Mouse (Mus musculus) megakaryocyte progenitor cell, adult 5-6 weeks (primary cell): ENCODE measurements at regions not wholly inside any gene's neighbourhood (a gene's known extent, or its start where the extent isn't known, plus 50 kb on each side); places are given as distances from the start of the nearest gene placed in this dataset.
A peak's percentile ranks its signal among the peaks of the same experiment; 100 is the strongest.

Experiments used
- ATAC-seq: replicated peaks from 2 replicates; pipeline ENCODE4 v1.8.0; 2016; ENCODE audit warnings: mild to moderate bottlenecking, moderate TSS enrichment, inconsistent platforms; ENCODE audit not compliant: poor library complexity

DNA sequence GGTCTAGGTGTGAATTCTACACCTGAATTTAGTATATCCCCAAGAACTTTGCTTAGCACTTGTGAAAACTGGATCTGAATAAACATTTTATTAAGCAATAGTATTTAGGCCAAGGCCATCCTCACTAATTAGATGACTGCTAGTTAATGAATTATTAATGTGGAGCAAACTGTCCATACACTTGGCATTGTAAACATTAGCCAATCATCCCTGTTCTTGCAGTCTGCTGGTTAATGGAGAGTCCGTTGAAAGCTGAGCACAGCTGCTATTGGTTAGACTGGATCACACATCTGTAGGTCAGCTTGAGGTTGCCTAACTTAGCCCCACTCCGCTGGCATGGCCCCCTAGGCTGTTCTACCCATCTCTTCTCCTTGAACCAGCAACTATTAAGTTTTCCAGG is 826.2 kb upstream of the 4930452B06Rik start:
- ATAC-seq: no peak

DNA sequence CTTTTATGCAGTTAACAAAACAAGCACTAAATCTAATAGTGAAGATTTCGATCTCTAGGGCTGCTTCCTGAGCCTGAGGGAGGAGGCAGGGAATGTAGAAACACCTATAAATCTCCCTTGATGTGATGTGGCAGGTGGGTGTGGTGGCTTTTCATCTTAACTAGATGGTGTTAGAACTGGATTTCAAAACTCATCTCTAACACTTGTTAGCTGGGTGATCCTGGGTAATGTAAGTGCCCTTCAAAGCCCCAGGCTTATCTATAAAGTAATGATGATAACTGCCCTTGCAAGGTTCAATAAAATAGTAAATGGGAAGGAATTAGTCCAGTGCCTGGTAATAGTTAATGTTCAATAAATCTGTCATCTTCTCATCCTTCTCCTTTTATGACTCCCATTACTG is 822.5 kb upstream of the 4930452B06Rik start:
- no peak for ATAC-seq

DNA sequence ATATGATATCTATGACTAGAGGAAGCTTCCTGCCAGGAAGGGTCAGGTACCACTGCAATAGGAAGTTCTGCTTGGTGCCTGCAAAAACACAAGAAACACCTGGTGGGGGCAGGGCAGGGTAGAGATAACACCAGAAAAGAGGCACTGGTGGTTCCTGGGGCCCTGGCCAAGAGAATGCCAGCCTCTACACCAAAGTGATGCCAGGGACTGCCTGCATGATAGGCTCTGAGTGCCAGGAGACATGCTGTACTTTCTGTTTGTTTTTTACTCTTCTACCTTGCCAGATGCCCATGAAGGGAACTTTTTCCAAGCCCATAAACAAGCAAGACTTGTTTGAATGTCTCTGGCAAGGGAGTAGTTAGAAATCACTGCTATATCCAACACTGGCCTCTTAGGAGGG is 812.9 kb upstream of the 4930452B06Rik start:
- ATAC-seq: no peak

DNA sequence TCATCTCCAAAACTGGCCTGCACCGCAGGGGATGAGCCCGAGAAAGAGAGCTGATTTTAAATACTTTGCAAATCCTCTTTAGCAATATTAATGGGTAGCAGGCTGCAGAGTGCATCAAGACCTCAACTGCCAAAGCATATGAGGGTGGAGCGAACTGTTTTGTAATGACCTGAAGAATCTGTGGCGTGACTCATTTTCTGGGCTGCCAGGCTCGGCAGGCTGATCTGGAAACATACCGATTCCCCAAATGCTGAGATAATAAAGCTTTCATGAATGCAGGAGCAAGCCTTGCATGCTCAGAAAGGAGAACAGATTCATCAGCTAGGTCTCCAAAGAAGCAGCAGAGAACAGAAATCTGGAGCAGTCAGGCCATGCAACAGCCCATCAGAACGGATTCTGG is 809.1 kb upstream of the 4930452B06Rik start:
- ATAC-seq: no peak

DNA sequence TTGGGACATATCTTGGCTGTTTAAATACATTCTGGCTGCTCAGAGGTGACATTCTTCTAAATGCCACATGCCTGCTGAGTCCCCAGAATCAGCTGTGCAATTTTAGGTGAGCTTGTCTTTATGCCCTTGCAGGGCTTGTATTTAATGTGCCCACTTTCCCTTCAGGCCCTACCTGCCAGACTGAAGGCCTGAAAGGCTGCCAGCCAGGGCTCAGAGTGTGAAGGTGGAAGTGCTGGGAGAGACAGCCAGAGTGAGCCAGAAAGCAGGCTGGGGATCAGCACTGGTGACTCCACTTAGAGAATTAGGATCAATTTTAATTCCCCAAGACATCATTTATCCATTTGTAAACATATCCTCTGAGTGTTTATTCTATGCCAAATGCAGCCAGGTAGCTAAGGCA is 803.6 kb upstream of the 4930452B06Rik start:
- ATAC-seq: no peak

DNA sequence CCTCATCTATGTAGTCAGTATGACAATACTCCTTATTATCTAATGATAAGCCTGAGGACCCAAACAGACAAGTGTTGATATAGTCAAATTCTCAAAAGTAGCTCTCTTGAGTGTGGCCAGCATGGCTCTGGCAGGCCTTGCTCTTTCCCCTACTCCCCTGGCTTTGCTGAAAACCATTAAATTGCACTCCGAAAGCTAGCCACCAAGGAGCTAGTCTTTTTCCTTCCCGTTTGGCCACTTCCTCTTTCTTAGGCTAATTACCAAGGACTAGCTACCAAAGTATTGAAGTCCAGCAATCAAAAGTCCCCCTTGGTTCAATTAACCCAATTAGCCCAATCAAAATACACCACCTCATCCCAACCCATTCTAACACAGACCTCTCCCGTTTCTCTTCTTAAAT is 802.6 kb upstream of the 4930452B06Rik start:
- ATAC-seq: peak; percentile 71

DNA sequence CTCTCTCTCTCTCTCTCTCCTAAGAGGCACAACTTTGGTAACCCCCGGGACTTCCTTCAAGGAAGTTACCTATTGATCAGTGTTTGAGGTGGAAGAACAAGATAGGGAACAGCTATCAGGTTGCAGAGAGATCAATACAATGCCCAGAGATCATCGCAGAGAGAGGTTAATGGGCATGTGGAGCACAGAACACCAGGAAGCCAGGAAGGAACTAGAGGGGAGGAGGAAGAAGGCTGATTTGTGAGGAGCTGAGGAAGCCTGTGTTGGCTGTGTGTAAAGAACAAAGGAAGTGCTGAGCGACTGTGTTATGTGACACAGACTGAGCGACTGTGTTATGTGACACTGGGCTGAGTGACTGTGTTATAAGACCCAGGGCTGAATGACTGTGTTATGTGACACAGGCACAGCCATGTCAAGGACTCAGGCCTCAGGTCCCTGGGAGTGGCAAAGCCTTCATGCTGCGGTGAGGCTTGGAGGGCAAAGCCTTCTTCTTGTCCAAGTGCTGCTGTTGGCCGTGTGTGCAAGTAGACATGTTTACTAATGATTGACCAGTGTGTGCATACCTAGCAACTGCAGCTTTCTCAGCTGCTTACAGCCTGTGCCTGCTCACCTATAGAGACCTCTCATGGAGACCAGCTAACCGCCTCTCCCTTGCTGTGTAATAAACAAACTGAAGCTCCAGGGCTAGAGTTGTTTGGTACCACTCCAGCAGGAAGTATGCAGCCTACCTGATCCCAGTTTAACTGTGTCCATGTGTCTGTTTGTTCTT is 801.8 kb upstream of the 4930452B06Rik start:
- ATAC-seq: no peak

DNA sequence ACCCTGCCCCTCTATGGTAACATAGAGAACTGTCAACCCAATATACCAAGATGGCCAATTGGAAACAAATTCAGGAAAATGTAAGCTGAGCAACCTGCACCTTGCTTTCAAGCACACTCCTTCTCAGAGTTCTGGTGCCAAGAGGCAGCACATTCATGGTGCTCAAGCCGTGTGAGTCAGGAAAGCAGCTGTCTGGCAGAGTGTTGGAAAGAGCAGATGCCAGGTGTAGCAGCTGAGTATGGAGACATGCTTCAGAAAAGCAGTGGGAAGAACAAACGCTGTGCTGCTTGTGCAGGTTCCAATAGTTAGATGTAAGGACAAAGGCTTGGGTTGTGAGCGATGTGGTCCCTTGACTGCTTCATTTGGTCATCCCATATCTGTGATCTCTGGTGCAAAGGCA is 794.0 kb upstream of the 4930452B06Rik start:
- no peak for ATAC-seq

DNA sequence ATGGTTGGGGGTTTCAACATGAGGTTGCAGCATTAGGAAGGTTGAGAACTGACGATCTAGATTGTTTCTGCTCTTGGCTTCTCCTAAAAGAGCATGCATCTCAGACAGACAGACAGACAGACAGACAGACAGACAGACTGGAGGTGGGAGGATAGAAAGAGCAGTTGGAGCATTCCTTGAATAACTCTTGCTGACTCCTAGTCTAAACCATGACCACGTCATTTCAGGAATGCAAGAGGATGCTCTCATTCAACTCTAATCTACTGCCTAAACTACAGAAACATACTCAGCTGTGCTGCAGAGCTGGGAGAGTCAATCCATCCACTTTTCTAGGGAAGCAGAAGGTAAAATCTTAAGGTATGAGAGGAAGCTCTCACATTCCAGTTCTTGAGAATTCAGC is 792.8 kb upstream of the 4930452B06Rik start:
- ATAC-seq: no peak

DNA sequence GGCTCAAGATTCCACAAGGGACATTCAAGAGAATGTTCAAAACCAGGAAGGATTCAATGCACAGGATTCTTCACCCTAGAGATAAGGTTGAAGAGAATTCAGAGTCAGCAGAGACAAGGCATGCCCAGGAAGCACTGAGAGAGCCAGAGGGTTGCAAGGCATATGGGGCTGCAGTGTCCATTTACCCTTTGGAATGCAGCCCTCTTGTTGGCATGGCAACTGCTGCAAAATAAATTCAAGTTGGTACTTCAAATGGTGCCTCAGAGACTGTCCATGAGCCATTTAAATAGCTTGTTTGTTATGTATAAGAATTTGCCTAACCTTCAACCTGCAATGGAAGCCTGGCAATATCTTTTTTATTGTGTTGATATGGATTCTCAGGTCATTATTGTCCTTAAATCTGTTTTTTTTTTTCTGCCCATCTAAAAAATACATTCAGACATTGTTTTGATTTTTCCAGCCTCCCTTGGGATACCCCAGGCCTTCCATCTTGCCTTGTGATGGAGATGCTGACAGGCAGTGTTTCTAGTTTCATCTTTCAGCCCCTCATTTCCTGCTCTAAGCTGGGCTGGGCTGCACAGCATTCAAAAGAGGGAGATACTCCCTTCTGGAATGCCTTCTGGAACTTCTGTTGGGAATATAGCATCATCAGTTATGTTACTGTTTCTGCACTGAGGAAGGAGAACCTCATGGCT is 791.9 kb upstream of the 4930452B06Rik start:
- ATAC-seq: no peak

DNA sequence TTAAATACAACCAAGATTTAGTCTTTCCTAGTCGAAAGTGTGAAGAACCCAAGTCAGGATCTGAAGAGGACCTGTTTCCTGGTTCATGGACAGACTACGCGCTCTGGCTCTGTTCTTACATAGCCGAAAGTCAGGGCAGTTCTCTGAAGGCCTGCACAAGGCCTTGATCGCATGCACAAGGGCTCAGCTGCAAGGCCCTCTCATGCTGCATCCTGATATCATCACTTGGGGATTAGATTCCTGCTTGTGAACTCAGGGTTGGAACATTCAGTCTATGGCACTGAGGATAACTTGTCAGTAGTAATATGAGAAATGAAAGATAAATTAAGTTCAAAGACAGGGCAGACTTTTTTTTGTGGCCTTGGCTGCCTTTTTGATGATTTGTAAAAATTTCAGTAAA is 789.9 kb upstream of the 4930452B06Rik start:
- ATAC-seq: no peak

DNA sequence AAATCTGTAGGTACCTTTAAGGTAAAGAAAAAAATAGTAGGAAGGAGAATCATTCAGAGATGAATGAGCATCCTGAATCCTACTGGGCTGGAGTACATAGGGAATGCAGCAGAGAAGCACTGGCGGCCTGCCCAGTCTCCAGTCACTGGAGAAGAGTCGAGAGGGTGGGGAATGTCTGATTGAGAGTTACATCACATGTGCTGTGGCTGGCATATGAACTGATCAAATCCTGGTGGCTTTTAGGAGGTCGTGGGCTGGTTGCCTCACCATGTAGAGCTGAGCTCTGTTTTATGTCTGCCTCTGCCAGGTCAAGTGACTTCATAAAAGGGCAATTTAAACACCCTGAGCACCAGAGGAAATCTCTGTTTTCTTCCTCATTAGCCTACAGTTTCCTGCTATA is 783.9 kb upstream of the 4930452B06Rik start:
- ATAC-seq: no peak

DNA sequence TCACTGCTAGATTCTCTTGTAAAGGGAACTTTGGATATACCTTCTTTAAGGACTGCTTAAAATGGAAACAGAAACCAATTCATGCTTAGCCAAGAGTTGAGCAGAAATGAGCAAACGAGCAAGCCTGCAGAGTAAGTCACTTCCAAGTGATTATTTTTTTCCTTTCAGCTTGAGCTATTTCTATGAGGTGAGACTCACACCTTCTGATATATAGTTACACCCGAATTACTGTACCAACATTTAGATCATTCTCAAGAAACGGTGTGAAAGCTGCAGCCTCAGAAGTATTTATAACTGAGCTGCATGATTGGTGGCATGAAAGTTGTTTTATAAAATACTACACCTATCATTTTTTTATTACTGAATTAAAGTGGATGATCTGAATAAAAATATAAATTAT is 771.9 kb upstream of the 4930452B06Rik start:
- no peak for ATAC-seq

DNA sequence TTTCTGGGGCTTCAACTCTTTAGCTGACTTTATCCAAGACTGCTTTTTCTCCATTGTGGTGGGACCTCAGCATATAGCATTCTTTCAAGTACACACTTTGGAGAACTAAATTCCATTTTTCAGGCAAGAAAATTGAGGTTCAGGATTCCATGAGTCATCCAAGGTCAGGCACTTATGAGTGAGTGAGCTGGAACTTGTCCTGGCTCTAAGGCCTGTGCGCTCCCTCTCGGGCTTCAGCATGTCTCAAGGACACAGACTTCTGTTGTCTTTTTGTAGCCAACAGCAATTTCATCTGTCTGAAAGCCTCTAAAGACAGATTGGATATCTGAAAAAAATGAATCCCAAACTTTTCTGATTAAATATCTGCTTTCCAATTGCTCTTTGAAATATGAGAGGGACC is 769.1 kb upstream of the 4930452B06Rik start:
- ATAC-seq: no peak

DNA sequence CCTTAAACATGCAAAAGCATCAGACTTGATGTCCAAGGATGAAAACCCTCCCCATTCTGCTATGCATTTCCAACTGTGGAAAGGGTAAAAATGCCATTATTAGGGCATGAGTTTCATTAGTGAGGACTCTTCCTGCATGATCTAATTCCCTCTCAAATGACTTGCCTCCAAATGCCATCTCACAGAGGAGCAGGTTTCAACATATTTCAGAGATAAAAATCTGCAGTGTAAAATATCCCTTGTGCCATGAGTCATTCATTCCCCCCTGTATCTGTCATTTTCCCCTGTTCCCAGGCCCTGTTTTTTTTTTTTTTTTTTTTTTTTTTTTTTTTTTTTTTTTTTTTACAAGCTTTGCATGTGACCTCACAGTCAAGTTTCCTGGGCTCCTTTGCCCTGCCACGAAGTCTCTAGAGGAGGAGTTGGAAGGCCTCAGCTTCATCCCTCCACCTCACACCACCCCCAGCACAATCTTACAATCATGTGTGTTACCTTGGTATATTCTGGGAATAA is 767.1 kb upstream of the 4930452B06Rik start:
- no peak for ATAC-seq

DNA sequence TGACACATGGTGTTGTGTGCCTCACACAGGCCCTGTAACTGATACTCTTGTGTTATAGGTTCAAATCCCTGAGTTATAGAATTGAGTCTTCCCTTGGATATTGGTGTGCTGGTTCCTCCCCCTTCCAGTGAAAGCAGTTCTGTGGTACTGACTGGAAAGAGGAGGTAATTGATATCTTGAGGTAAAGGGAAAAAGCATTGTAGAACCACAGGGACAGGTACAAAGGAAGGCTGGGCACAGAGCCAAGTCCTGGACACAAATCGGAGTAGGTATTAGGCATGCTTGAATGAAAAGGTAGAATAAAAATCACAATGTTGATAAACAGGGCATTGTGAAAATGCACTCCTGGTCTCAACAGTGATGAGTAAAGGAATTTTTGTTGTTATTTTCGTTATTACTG is 765.8 kb upstream of the 4930452B06Rik start:
- ATAC-seq: no peak

DNA sequence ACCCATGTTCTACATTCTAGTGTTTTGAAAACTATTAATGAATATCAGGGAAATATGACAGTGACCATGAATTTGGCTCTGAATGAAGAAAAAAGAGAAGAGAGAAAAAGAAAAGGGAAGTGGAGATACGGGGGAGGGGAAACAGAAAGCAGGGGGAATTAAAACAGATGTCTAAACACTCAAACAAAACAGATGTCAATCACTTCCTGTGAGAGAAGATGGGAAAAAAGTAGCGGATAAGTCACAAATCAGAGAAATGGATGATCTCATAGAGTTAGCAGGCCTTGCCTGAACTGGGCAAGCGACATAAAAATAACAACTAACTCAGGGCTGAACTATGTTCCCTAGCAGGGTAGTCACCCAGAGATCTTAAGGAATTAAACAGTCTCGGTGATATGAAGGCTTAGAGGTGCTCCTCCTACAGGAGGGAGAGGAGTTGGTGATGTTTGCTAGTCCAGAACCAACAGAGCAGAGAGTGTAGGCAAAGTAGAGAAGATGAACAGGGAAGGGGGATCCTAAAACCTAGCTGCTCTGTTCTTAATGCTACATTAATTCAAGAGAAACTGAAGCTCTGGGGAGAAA is 745.9 kb upstream of the 4930452B06Rik start:
- peak; percentile 52; the same call in 1 of the 2 replicates for ATAC-seq

DNA sequence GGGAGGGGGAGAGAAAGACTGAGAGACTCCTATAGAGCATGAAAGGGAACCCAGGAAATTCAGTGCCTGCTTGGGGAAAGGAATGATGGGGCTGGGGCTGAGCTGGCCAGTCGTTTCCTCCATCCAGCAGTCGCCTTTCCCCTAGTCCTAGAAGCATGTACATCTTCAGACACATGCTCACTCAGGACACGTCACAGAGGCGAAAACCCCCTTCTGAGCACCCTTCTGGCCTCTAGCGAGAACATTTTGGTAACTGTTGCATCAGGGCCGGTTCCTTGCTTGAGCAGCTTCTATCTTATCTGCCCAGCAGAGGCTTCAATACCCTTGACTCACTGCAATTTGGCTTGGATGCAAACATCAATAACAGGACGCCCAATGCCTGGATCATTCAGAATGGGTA is 737.6 kb upstream of the 4930452B06Rik start:
- no peak for ATAC-seq

DNA sequence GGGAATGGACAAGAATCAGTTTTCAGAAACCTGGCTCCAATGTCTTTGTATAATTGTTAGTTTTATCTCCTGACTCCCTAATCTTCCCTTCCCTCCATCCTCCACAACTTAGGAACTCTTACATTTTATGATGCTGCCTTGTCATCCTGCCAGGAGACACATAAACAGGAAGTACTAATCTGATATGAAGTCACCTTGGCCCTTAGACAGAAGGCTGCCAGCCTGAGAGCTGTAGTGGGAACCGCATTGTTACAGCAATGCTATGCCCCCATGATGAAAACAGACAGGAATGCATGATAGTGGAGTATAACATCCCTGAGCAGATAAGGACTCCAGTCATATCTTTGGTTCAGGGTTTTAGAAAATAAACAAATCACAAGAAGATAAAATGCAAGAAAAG is 734.8 kb upstream of the 4930452B06Rik start:
- no peak for ATAC-seq

DNA sequence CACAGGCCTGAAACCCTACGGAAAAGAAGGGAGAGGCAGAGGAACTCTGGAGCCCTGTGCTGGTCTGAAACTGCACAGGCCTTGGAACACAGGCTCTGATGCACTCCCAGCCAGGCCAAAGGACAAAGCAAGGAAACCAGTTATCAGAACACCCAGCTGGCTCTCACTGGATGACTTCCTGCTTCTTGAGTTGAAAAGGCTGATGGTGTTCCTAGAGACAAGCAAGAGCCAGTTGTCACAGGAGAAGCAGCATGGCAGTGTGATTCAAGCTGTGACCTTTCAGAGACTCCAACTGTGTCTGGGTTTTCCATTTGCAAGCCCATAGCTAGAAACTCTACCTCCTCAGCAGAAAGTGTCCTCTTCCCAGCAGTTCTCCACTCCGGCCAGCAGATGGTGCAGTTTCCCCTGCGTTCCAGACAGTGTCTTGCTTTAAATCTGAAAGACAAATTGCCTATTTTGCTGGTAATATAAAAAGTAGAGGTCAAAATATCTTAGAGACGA is 727.3 kb upstream of the 4930452B06Rik start:
- ATAC-seq: peak; percentile 83

DNA sequence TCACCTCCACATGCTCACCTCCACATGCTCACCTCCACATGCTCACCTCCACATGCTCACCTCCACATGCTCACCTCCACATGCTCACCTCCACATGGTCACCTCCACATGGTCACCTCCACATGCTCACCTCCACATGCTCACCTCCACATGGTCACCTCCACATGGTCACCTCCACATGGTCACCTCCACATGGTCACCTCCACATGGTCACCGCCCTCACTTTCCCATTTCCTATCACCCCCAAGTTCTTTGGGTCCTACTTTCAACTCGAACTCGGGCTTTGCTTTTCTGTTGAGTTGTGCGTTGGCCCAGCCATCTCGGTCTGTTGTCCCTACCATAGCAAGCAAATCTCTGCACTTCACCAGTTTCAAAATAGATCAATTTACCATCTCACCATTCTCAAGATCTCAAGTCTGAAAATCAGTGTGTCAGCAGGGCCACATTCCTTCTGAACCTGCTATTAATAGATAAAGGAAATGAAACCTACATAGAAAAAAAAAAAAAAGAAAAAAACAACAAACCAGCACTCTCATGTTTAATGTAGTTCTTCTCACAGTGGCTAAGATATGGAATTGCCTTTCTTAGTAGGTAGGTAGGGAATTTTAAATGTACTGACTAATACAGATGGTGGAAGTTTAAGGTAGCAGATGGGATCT is 724.0 kb upstream of the 4930452B06Rik start:
- ATAC-seq: peak; percentile 42; the same call in 1 of the 2 replicates
